Mouse (Mus musculus): Measurements from ENCODE around the gene Rai1.
A peak's percentile ranks its signal among the peaks of the same experiment; 100 is the strongest.

Rai1 gene

GRCm38 (mm10) chr11:60219609-60220008 lies 114.8 kb downstream of the Rai1 start:
- DNase-seq (ENCODE audit: extremely low spot score): no peak

GRCm38 (mm10) chr11:60220291-60220804 lies 115.5 kb downstream of the Rai1 start:
- DNase-seq (ENCODE audit: extremely low spot score): peak; percentile 96

GRCm38 (mm10) chr11:60221425-60221824 lies 116.6 kb downstream of the Rai1 start:
- no peak for DNase-seq (ENCODE audit: extremely low spot score)

- no peak for DNase-seq (ENCODE audit: extremely low spot score)
Measured at GRCm38 (mm10) chr11:60222085-60222468, 117.3 kb downstream of the Rai1 start.

- peak; percentile 83 for DNase-seq (ENCODE audit: extremely low spot score)
Measured at GRCm38 (mm10) chr11:60222469-60223236, 117.8 kb downstream of the Rai1 start, which contains the start of gene Srebf1. Srebf1 (minus strand) TSS chr11:60222581.

- no peak for DNase-seq (ENCODE audit: extremely low spot score)
Measured at GRCm38 (mm10) chr11:60224676-60225075, 119.9 kb downstream of the Rai1 start.

- no peak for DNase-seq (ENCODE audit: extremely low spot score)
Measured at GRCm38 (mm10) chr11:60225874-60226273, 121.1 kb downstream of the Rai1 start.

- no peak for DNase-seq (ENCODE audit: extremely low spot score)
Measured at GRCm38 (mm10) chr11:60228525-60228924, 123.7 kb downstream of the Rai1 start.

GRCm38 (mm10) chr11:60229821-60230220 lies 125.0 kb downstream of the Rai1 start:
- DNase-seq (ENCODE audit: extremely low spot score): no peak

GRCm38 (mm10) chr11:60230512-60230911 lies 125.7 kb downstream of the Rai1 start:
- no peak for DNase-seq (ENCODE audit: extremely low spot score)

GRCm38 (mm10) chr11:60231326-60231725 lies 126.5 kb downstream of the Rai1 start:
- DNase-seq (ENCODE audit: extremely low spot score): no peak

GRCm38 (mm10) chr11:60231951-60232350 lies 127.1 kb downstream of the Rai1 start:
- no peak for DNase-seq (ENCODE audit: extremely low spot score)

GRCm38 (mm10) chr11:60232441-60233058 lies 127.7 kb downstream of the Rai1 start:
- no peak for DNase-seq (ENCODE audit: extremely low spot score)

- no peak for DNase-seq (ENCODE audit: extremely low spot score)
Measured at GRCm38 (mm10) chr11:60233235-60233634, 128.4 kb downstream of the Rai1 start.

- DNase-seq (ENCODE audit: extremely low spot score): no peak
Measured at GRCm38 (mm10) chr11:60235351-60235750, 130.5 kb downstream of the Rai1 start.

- DNase-seq (ENCODE audit: extremely low spot score): no peak
Measured at GRCm38 (mm10) chr11:60240509-60240908, 135.7 kb downstream of the Rai1 start.

GRCm38 (mm10) chr11:60244503-60245143 lies 139.8 kb downstream of the Rai1 start:
- no peak for DNase-seq (ENCODE audit: extremely low spot score)

- no peak for DNase-seq (ENCODE audit: extremely low spot score)
Measured at GRCm38 (mm10) chr11:60246077-60246476, 141.3 kb downstream of the Rai1 start.

GRCm38 (mm10) chr11:60247753-60248550 lies 143.1 kb downstream of the Rai1 start:
- no peak for DNase-seq (ENCODE audit: extremely low spot score)

All from embryo, embryonic 9.5 days (tissue).